Mouse (Mus musculus) midbrain, embryonic 15.5 days (tissue): ENCODE measurements at regions not wholly inside any gene's neighbourhood (a gene's known extent, or its start where the extent isn't known, plus 50 kb on each side); places are given as distances from the start of the nearest gene placed in this dataset. TPM values are rescaled to one million over a fixed set of nuclear protein-coding genes. Genes with fewer than 3 reads are reported as not detected.

Source experiments
- ATAC-seq: fragments of 200-750 bp; cut with Nextera tagmentation; replicated peaks from 2 replicates; pipeline ENCODE4 v1.8.0; 2017; ENCODE audit warnings: moderate TSS enrichment
- H3K27ac ChIP-seq: fragments of 300-500 bp; sonication (generic); 2 replicates; pipeline ENCODE4 v1.5.1; 2015; ENCODE audit warnings: mild to moderate bottlenecking, inconsistent platforms
- H3K27me3 ChIP-seq: fragments of 300-500 bp; sonication (generic); replicated peaks from 2 replicates; pipeline ENCODE4 v1.6.1; 2015; ENCODE audit warnings: inconsistent platforms
- H3K36me3 ChIP-seq: fragments of 300-500 bp; sonication (generic); replicated peaks from 2 replicates; pipeline ENCODE4 v1.6.1; 2015; ENCODE audit warnings: inconsistent platforms
- H3K4me1 ChIP-seq: fragments of 300-500 bp; sonication (generic); 2 replicates; pipeline ENCODE4 v1.6.1; 2015; ENCODE audit warnings: inconsistent platforms
- H3K4me2 ChIP-seq: fragments of 300-500 bp; sonication (generic); 2 replicates; pipeline ENCODE4 v1.6.1; 2015; ENCODE audit warnings: inconsistent platforms, mild to moderate bottlenecking, moderate library complexity
- H3K4me3 ChIP-seq: fragments of 300-500 bp; sonication (generic); 2 replicates; pipeline ENCODE4 v1.5.1; 2015; ENCODE audit warnings: mild to moderate bottlenecking, inconsistent platforms
- H3K9ac ChIP-seq: fragments of 300-500 bp; sonication (generic); 2 replicates; pipeline ENCODE4 v1.6.1; 2015; ENCODE audit warnings: mild to moderate bottlenecking, inconsistent platforms
- H3K9me3 ChIP-seq: fragments of 300-500 bp; sonication (generic); 2 replicates; pipeline ENCODE4 v1.6.1; 2016; ENCODE audit warnings: inconsistent platforms
- WGBS: fragments of 180-500 bp; shearing (Covaris S2); methylation state at CpG from one replicate; pipeline ENCODE4 v1.1.7; 2015; ENCODE audit warnings: mixed read lengths; 5-methylcytosine and 5-hydroxymethylcytosine counted together
- microRNA-seq: library from miRNA; unstranded; fragments of <30 nt; microRNA quantifications from one replicate; pipeline ENCODE4, GENCODE M21; 2016

GRCm38 (mm10) chr3:46869576-46870295, 421.7 kb upstream of the Pabpc4l start:
- H3K9me3 ChIP-seq: no peaks in the 10 kb centered on the region
- H3K4me3 ChIP-seq: no peak overlapping the region
- no peak overlapping the region for H3K4me2 ChIP-seq
- no peaks in the 10 kb centered on the region for H3K36me3 ChIP-seq
- H3K27ac ChIP-seq: no peak overlapping the region
- H3K27me3 ChIP-seq: no peaks in the 10 kb centered on the region
- no peak for ATAC-seq
- no peaks in the 10 kb centered on the region for H3K4me1 ChIP-seq
- WGBS: 99% methylated on average over 2 of the region's 2 CpGs
- H3K9ac ChIP-seq: no peak overlapping the region

- WGBS: 33% methylated on average over 7 of the region's 7 CpGs
- Histone ChIP-seq H3K4me1 (0 out of 2 replicates have a peak, but pooled peaks cover 3% of the 10 kb centered on the region), H3K9me3 (no peaks in the 10 kb centered on the region), H3K4me3 (no peak overlapping the region), H3K4me2 (no peak overlapping the region), H3K27me3 (no peaks in the 10 kb centered on the region), H3K9ac (no peak overlapping the region), H3K36me3 (no peaks in the 10 kb centered on the region), H3K27ac (no peak overlapping the region)
- ATAC-seq: peak; percentile 65; the same call in 1 of the 2 replicates
These were observed 400.5 kb upstream of the Pabpc4l start for GRCm38 (mm10) chr3:46848400-46848983.

- ATAC-seq: no peak
- Histone ChIP-seq H3K4me2 (no peak overlapping the region), H3K27ac (no peak overlapping the region), H3K4me1 (no peaks in the 10 kb centered on the region), H3K9ac (no peak overlapping the region), H3K36me3 (no peaks in the 10 kb centered on the region), H3K9me3 (no peaks in the 10 kb centered on the region), H3K27me3 (no peaks in the 10 kb centered on the region), H3K4me3 (no peak overlapping the region)
- 78% methylated on average over 3 of the region's 3 CpGs for WGBS
These were observed 380.7 kb upstream of the Pabpc4l start for GRCm38 (mm10) chr3:46828676-46829075.

Small RNAs in the stretch of these regions (microRNA-seq; reads per million reads assigned to microRNA genes)
- not detected for gene Mir6379
